Mouse (Mus musculus): ENCODE measurements around the gene Ltbp2.

Gene Ltbp2

GRCm38 (mm10) chr12:84875761-84876480 is 411 bp downstream of the Ltbp2 start:
- DNase-seq, result no peak

- peak; percentile 44 for DNase-seq
Measured at GRCm38 (mm10) chr12:84873434-84873833, 2.9 kb downstream of the Ltbp2 start.

DNA sequence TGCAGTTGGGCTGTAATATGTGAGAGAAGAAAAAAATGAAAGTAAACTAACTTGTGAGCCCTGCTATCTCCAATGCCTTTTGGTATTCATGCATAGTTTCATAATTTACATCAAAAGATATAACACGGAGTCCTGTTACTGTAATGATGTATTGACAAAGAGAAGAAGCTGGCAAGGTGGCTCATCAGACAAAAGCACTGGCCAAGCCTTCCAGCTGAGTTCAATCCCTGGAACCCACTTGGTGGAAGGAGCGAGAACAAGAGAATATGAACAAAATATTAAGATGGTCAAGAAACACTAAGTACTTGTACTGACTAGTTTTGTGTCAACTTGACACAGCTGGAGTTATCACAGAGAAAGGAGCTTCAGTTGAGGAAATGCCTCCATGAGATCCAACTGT is 4.0 kb downstream of the Ltbp2 start:
- DNase-seq, result no peak

- DNase-seq, result no peak
Measured at GRCm38 (mm10) chr12:84865431-84865830, 10.9 kb downstream of the Ltbp2 start.

DNA sequence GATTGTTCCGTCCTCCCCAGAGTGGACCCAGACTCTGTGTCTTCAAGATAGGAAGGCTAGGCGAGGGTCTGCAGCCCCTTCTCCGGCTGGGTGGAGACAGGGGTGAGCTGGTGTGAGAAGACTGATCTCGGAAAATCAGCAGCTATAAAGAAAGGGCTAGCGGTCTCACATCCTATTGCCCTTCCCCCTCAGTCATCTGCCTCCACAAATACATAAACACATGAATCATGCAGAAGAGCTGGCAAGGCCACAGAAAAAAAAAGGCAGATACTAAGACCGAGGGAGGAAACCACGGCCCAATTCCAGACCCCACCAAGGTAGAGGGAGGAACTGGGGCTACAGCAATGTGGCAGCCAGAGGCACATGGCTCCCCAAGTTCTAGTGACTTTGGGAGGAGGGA is 11.5 kb downstream of the Ltbp2 start:
- DNase-seq, result no peak

DNA sequence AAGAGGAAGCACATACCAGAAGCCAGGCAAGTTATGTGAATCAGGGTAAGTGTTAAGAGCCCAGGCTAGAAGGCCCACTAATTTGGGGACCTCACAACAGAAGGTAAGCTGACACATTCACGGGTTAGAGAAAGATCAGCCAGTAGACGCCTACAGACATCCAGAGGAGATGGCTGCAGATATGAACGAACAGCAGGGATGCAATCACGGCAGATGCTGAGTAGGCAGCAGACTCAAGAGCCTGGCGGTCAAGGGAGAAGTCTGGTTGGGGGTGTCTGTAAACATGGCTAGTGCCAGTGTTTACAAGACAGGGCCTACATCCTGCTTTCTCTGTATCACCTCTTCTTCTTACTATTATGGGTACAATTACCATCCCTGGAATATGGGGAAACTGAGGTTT is 13.1 kb downstream of the Ltbp2 start:
- DNase-seq, result no peak

DNA sequence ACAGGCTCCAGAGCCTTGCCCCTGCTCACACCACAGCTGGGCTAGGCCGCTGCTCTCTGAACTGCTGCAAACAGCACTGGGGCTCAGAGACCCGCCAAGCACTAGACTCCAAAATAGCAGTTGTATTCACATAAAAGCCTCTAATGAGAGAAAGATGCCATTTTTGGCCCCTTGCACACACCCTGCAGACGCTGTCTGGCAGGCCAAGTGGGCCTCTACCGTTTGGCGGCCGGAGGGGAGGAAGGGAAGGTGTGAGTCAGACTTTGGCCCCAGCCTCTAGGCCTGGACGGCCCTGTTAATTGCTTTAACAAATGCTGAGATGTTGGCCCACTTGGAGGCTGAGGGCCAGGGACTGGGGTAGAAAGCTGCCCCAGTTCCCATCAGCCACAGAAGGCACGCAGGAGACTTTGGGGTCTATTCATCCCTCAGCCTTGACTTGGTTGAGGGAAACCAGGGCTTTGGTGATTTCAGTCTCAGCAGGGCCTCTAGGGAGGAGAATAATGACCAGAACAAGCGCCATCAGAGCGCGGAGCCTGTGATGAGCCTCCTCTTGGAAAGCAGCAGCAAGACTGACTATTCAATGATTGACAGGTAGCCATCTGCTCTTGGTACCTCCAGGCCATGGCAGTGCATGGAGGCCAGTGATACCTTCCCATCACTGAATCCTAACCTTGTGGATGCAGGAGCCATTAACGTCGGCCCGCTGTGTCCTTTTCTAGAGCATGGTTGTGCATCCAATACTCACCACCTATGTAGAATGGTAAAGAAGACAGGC is 14.0 kb downstream of the Ltbp2 start:
- no peak for DNase-seq

- DNase-seq, result peak; percentile 25
Measured at GRCm38 (mm10) chr12:84858149-84859113, 17.9 kb downstream of the Ltbp2 start.

- DNase-seq, result no peak
Measured at GRCm38 (mm10) chr12:84857706-84858105, 18.6 kb downstream of the Ltbp2 start.

DNA sequence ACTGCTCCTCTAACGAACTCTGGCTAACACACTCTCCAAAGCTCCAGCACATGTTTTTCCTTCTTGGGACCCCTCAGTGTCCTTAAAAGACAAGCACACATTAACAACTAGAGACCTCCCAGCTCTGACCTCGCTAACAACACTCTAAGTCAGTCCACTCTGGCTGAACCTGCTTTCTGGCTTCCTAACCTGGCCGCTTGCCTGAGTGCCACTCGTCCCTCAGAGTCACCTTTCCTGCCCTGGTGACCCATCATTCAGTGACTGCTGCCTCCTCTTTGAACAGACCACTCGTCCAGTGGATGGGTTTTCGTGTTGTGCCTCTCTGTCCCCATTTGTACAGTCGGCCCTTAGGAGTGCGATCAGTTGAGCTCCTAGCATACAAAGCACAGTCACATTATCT is 19.8 kb downstream of the Ltbp2 start:
- peak; percentile 65 for DNase-seq

GRCm38 (mm10) chr12:84855084-84855625 is 21.2 kb downstream of the Ltbp2 start:
- DNase-seq, result peak; percentile 56

DNA sequence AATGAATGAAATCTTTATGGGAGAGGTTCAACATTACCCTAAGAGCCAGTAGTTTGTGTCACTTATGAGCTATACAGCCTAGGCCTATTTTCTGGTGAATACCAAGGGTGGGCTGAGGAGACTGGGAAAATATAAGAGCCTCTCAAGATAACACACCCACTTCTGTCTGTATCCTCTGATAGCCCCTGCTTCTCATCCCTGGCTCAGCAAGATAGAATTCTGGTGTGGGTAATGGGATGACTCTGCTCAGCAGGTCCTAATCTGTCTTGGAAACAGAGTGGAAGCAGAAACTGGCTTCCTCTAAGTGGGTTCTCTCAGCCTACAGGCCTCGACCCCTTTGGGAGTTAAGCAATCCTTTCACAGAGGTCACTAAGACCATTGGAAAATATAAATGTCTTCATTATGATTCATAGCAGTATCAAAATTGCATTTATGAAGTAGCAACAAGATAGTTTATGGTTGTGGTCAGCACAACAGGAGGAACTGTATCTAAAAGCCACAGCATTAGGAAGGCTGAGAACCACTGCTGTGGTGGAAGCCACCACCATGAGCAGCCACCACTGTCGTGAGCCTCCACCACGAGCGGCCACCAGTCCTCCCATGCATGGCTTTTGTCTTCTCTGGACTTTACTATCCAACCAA is 21.8 kb downstream of the Ltbp2 start:
- no peak for DNase-seq

- DNase-seq, result peak; percentile 61
Measured at GRCm38 (mm10) chr12:84851403-84852040, 24.8 kb downstream of the Ltbp2 start.

DNA sequence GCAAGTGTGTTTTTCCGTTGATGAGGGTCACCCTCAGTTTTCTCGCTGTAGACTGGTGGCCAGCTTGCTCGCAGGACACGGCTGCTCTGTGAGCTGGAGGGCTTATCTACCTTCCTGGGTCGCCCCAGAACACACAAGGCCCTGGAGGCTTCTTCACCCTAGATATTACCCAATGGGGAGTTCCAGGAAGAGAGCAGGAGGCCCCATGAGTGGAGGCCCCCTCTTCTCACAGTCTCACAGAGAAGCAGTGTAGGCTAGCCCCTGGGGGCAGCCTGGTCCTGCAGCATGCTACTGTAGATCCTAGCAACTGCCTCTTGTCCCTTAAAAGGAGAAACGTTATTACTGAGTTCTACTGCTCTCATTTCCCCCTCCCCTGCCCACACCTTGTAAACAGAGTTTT is 28.4 kb downstream of the Ltbp2 start:
- no peak for DNase-seq

- DNase-seq, result peak; percentile 43
Measured at GRCm38 (mm10) chr12:84847480-84847879, 28.9 kb downstream of the Ltbp2 start.

DNA sequence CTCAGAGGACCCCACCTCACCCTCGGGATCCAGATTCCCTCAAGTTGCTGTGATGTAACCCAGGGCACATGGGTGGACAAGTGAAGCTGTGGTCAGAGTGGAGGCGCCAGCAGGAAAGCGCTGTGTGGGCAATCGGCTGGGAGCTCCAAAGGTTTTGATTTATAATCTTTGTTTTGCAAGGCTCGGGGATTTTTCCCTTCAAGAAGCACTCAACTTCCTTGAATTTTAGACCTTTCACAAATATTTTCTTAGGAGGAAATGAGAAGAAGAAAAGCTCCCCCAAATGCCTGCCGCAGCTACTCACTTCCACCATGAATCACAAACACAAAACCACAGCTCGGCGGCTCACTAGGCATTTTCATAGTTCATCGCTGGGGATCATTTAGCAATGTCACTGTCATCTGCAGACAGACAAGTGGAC is 29.7 kb downstream of the Ltbp2 start:
- DNase-seq, result peak; percentile 42

DNA sequence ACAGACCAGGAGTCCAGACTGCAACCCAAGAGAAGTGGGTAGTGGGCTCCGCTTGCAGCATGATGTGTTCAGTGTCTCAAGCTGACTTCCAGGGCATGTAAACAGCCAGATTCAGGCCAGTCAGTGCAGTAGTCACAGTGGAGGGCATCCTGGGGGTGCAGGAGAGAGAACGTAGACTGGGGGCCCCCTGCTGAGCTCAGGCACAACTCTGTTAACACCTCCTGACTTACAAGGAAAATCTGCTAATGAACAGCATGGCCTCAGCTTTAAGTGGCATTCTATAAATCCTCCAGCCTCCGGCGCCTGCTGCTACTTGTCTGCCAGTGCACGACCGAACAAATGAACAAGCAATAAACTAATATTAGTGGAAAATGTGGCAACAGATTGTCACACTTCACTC is 33.6 kb downstream of the Ltbp2 start:
- no peak for DNase-seq

DNA sequence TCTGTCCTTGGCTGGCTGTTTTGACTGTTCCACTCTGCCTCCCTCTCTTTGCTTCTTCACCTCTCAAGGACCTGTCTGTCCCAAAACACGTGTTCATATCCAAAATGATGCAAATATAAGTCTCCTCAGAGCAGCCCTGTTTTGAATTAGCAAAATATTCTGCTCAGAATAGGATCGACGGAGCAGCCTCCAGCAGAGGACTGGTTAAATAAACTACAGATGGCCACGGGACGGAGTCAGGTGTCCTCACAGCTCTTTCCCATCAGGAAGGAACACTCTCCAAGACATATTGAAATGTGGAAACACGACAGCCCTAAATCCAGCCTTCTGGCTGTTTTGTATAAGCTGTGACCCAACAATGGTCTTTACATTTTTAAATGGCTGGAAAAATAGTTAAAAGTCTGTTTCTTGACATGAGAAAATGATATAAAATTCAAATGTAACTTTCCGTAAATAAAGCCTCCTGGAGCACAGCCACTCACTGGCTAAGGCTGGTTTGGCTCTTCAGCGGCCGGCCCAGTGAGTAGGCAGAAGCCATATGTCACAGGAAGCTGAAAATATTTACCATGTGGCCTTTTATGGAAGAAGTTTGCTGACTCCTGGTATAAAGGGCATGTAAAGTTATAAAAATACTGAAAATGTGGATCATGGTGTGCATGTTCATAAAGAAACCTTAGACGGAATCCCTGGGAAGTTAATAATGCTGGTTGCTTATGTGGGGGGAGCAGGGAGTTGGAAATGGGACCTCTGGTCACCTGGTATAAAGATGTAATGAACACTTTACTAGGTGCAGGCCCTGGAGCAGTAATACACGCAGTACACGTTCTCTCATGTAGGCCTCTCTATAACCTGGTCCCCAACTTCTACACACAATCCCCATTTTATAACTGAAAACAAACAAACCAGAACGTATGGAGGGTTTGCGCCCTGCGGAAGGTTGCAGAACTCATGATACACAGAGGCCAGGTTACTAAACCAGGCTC is 34.9 kb downstream of the Ltbp2 start:
- DNase-seq, result no peak

DNA sequence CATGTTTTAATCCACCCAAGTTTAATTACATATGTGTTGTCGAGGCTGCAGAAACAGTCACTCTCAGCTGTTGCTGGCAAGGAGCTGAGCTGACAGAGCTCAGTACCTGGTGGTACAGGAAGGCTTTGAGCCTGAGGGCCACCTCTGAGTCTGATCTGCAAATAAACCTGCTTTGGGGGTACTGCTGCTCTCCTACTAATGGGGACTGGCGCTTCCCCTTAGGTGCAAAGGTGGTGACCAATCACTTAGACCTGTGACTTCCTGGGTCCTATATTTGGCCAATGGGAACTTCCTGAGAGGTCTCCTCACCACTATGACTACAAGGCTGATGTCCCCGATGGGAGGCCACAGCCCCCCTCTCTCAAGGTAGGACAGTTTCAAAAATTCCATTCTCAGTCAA is 35.6 kb downstream of the Ltbp2 start:
- DNase-seq, result no peak

GRCm38 (mm10) chr12:84839965-84840364 is 36.4 kb downstream of the Ltbp2 start:
- no peak for DNase-seq

- no peak for DNase-seq
Measured at GRCm38 (mm10) chr12:84835626-84836025, 40.7 kb downstream of the Ltbp2 start.

All from lung, postnatal 36 days (tissue).